Mouse (Mus musculus) embryonic facial prominence, embryonic 10.5 days (tissue): ENCODE data around the gene Ilf2. TPM values are rescaled to one million over a fixed set of nuclear protein-coding genes. Genes with fewer than 3 reads are reported as not detected.

ENCODE experiments used
- DNase-seq: peaks from one replicate; pipeline ENCODE4 v3.0.0-alpha.2; 2017; ENCODE audit warnings: low spot score
- H3K27ac ChIP-seq: fragments of 300-500 bp; sonication (generic); replicated peaks from 2 replicates; pipeline ENCODE4 v1.5.1; 2016; ENCODE audit warnings: mild to moderate bottlenecking
- H3K27me3 ChIP-seq: fragments of 300-500 bp; sonication (generic); replicated peaks from 2 replicates; pipeline ENCODE4 v1.6.1; 2016; ENCODE audit warnings: low read depth, mild to moderate bottlenecking; ENCODE audit not compliant: poor library complexity, severe bottlenecking
- H3K36me3 ChIP-seq: fragments of 300-500 bp; sonication (generic); replicated peaks from 2 replicates; pipeline ENCODE4 v1.6.1; 2016; ENCODE audit warnings: mild to moderate bottlenecking, moderate library complexity
- H3K4me1 ChIP-seq: fragments of 300-500 bp; sonication (generic); 2 replicates; pipeline ENCODE4 v1.6.1; 2016
- H3K4me3 ChIP-seq: fragments of 300-500 bp; sonication (generic); 2 replicates; pipeline ENCODE4 v1.5.1; 2016; ENCODE audit warnings: mild to moderate bottlenecking, moderate library complexity
- H3K9me3 ChIP-seq: fragments of 300-500 bp; sonication (generic); 2 replicates; pipeline ENCODE4 v1.6.1; 2016; ENCODE audit warnings: mild to moderate bottlenecking
- WGBS: fragments of 180-500 bp; shearing (Covaris S2); methylation state at CpG from one replicate; pipeline ENCODE4 v1.1.7; 2016; 5-methylcytosine and 5-hydroxymethylcytosine counted together
- polyA plus RNA-seq: library from polyadenylated mRNA; unstranded; fragments of >200 nt; fragmentation: Nextera tagmentation; extraction: Ambion mirVana; gene quantifications from 2 replicates; pipeline ENCODE4 v1.2.1, GENCODE M21; 2016

The Ilf2 gene
- polyA plus RNA-seq, 1 experiment from 2014 or later = 367 TPM

DNA sequence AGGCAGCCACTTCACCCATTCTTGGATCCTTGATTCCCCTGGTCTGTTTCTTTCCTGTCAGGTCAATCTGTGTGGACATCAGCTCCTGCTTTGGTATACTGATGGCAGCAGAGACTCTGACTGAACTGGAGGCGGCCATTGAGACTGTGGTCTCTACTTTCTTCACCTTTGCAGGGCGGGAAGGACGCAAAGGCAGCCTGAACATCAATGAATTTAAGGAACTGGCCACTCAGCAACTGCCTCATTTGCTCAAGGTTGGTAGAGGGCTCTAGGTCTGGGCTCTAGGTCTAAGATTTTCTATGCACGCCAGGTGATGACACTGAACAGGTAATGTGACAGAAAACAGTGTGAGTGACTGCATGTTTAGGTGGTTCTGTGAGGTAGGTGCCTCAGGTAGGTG is 39.9 kb downstream of the Ilf2 start:
- Histone ChIP-seq H3K4me1 (peaks cover 23% of the 10 kb centered on the region), H3K9me3 (no peaks in the 10 kb centered on the region), H3K27ac (no peak overlapping the region), H3K4me3 (no peak overlapping the region), H3K27me3 (peaks cover 51% of the 10 kb centered on the region), H3K36me3 (no peaks in the 10 kb centered on the region)
- 87% methylated on average over 4 of the region's 4 CpGs for WGBS
- no peak for DNase-seq

DNA sequence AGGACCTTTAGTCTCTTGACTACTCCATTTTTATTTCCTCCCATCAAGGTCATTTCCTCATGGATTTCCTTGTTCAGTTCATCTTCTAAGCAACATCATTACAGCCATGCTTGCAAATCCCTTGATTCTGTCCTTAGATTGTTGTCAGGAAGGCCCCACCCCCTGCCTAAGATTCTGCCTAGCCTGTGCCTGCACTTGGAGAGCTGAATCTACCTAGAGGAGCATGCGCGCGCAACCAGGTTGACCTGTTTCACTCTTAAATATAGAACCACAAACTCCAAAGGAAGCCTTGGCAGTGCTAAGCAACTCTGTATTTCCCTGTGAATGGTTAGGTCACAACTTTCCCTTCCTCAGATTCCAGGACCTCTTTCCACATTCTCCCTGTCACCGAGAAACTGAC is 41.8 kb downstream of the Ilf2 start:
- no peak overlapping the region for H3K4me3 ChIP-seq
- H3K27me3 ChIP-seq = peaks cover 35% of the 10 kb centered on the region
- H3K27ac ChIP-seq = no peak overlapping the region
- DNase-seq = no peak
- WGBS = 83% methylated on average over 4 of the region's 4 CpGs
- H3K36me3 ChIP-seq = no peaks in the 10 kb centered on the region
- no peaks in the 10 kb centered on the region for H3K9me3 ChIP-seq
- H3K4me1 ChIP-seq = peaks cover 23% of the 10 kb centered on the region

DNA sequence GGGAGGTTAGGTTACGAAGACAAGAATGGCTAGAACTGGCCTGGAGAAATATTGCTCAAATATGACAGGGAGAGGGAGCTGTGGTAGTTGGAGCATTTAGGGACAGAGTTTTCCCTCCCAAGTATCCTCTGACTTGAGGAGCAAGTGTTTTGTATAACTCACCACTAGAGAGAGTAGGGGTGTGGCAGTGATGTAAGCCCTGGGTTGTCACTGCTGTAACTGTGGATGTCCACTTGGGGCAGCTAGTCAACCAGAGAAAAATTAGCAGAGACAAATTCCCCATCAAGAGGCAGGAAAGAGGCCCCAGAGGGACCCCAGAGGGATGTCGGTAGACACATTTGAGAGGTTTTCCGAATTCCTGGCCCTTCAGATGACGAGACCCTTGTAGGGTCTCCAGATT is 49.5 kb downstream of the Ilf2 start:
- no peak for DNase-seq
- no peaks in the 10 kb centered on the region for H3K4me1 ChIP-seq

GRCm38 (mm10) chr3:90526076-90526475 is 50.1 kb downstream of the Ilf2 start:
- no peak for DNase-seq

More for the DNA sequence above, 49.5 kb downstream of the Ilf2 start:
- H3K36me3 ChIP-seq = no peaks in the 10 kb centered on the region
- 0 out of 2 replicates have a peak, but pooled peaks cover 4% of the 10 kb centered on the region for H3K27me3 ChIP-seq
- WGBS = 54% methylated on average over 4 of the region's 4 CpGs
- H3K9me3 ChIP-seq = no peaks in the 10 kb centered on the region
- H3K27ac ChIP-seq = no peak overlapping the region
- no peak overlapping the region for H3K4me3 ChIP-seq

GRCm38 (mm10) chr3:90526580-90526979 is 50.7 kb downstream of the Ilf2 start, which contains the start of gene S100a14:
Gene S100a14, plus strand, starts transcription at chr3:90526856.
- Histone ChIP-seq H3K4me1 (no peaks in the 10 kb centered on the region), H3K4me3 (no peak within 1 kb of the TSS), H3K27ac (no peak within 1 kb of the TSS), H3K27me3 (0 out of 2 replicates have a peak, but pooled peaks cover 4% of the 10 kb centered on the region), H3K36me3 (no peaks in the 10 kb centered on the region), H3K9me3 (no peaks in the 10 kb centered on the region)
- no peak for DNase-seq
- WGBS = 83% methylated on average over 5 of the region's 5 CpGs

More at GRCm38 (mm10) chr3:90526076-90526475, 50.1 kb downstream of the Ilf2 start:
- Histone ChIP-seq H3K36me3 (no peaks in the 10 kb centered on the region), H3K4me3 (no peak overlapping the region), H3K27me3 (0 out of 2 replicates have a peak, but pooled peaks cover 4% of the 10 kb centered on the region), H3K4me1 (no peaks in the 10 kb centered on the region), H3K9me3 (no peaks in the 10 kb centered on the region), H3K27ac (no peak overlapping the region)
- 70% methylated on average over 2 of the region's 2 CpGs for WGBS

- 91% methylated on average over 7 of the region's 7 CpGs for WGBS
- DNase-seq = no peak
- no peak overlapping the region for H3K27ac ChIP-seq
- no peak overlapping the region for H3K4me3 ChIP-seq
- 0 out of 2 replicates have a peak, but pooled peaks cover 4% of the 10 kb centered on the region for H3K27me3 ChIP-seq
- H3K4me1 ChIP-seq = no peaks in the 10 kb centered on the region
- no peaks in the 10 kb centered on the region for H3K9me3 ChIP-seq
- no peaks in the 10 kb centered on the region for H3K36me3 ChIP-seq
These were observed 51.5 kb downstream of the Ilf2 start for GRCm38 (mm10) chr3:90527291-90527873.

GRCm38 (mm10) chr3:90531713-90532112 is 55.8 kb downstream of the Ilf2 start:
- Histone ChIP-seq H3K36me3 (no peaks in the 10 kb centered on the region), H3K4me3 (no peak overlapping the region)

GRCm38 (mm10) chr3:90535446-90535845 is 59.5 kb downstream of the Ilf2 start:
- DNase-seq = no peak
- H3K27me3 ChIP-seq = peaks cover 24% of the 10 kb centered on the region
- H3K4me1 ChIP-seq = peaks cover 12% of the 10 kb centered on the region
- WGBS = 67% methylated on average over 1 of the region's 1 CpGs
- no peak overlapping the region for H3K4me3 ChIP-seq
- no peaks in the 10 kb centered on the region for H3K9me3 ChIP-seq
- H3K27ac ChIP-seq = no peak overlapping the region
- H3K36me3 ChIP-seq = no peaks in the 10 kb centered on the region

More at GRCm38 (mm10) chr3:90531713-90532112, 55.8 kb downstream of the Ilf2 start:
- H3K9me3 ChIP-seq = no peaks in the 10 kb centered on the region
- no peak for DNase-seq
- H3K4me1 ChIP-seq = no peaks in the 10 kb centered on the region
- peaks cover 2% of the 10 kb centered on the region; the same call in 1 of the 2 replicates for H3K27me3 ChIP-seq
- 71% methylated on average over 5 of the region's 5 CpGs for WGBS
- no peak overlapping the region for H3K27ac ChIP-seq

DNA sequence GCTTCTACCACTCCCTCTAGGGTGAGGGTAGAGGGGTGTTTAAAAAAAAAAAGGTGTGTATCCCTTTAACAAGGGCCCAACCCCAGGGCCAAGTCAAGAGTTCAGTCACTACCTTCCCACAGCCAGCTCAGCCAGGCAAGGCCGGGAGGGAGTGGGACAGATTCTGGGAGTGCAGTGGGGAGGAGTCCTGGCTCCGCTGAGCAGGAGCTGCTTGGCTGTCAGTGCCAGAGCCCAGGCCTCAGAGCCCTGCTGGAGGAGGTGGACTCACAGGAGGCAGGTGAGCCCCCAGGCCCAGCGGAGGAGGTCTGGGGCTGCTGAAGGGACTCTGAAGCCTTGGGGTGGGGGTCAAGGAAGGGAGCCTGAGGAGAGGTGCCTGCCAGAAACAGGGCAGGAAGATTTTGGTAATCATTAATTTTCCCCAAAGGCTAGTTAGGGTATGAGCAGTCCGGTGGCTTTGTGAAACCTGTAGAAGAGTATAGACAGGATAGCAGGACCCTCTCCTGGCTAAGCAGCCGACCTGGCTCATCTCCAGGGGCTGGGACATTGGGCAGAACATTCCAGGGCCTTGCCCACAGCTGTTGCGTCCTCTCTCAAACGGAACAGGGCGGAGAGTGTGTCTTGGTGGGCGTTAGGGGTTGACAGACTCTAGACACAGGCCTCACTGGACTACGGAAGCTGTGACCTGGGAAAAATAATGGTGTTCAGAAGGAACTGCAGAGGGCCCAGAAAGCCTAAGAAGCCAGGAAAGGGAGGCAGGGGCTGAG is 61.4 kb downstream of the Ilf2 start, which contains the start of gene S100a16:
Gene S100a16 (plus strand): TSS at position 114 of the 764 bp plus-strand sequence.
- Histone ChIP-seq H3K27ac (no peak within 1 kb of the TSS), H3K4me3 (no peak within 1 kb of the TSS), H3K4me1 (peaks cover 30% of the 10 kb centered on the region), H3K36me3 (no peaks in the 10 kb centered on the region), H3K27me3 (peaks cover 24% of the 10 kb centered on the region), H3K9me3 (no peaks in the 10 kb centered on the region)
- WGBS = 46% methylated on average over 10 of the region's 10 CpGs
- no peak for DNase-seq

DNA sequence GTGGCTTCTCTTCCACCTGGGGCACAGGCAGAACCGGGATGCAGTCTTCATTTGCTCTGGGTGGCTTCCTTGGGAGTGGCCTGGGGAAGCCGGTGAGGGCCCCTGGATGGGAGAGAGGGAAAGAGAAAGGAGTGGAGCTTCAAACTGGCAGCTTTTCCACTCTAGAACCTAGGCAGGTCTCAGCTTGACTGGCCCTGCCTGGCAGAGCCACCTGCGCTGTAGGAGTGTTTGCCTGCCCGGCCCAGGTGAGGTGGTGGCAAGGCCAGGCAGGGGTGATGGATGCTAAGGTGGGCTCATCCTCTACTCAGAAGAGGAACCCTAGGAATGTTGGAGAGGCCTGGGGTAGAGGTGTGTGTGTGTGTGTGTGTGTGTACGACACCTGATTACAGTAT is 62.0 kb downstream of the Ilf2 start:
- H3K9me3 ChIP-seq = no peaks in the 10 kb centered on the region
- no peak overlapping the region for H3K27ac ChIP-seq
- peaks cover 36% of the 10 kb centered on the region for H3K4me1 ChIP-seq
- WGBS = 75% methylated on average over 5 of the region's 5 CpGs
- H3K27me3 ChIP-seq = peaks cover 24% of the 10 kb centered on the region
- DNase-seq = no peak
- H3K4me3 ChIP-seq = no peak overlapping the region
- H3K36me3 ChIP-seq = no peaks in the 10 kb centered on the region
